Mouse (Mus musculus) thymus, postnatal 14 days (tissue): ENCODE data around the gene Slc25a22.
A peak's percentile ranks its signal among the peaks of the same experiment; 100 is the strongest.

Experiments
- DNase-seq: peaks from one replicate; pipeline ENCODE4 v3.0.0; 2021

The Slc25a22 gene

DNA sequence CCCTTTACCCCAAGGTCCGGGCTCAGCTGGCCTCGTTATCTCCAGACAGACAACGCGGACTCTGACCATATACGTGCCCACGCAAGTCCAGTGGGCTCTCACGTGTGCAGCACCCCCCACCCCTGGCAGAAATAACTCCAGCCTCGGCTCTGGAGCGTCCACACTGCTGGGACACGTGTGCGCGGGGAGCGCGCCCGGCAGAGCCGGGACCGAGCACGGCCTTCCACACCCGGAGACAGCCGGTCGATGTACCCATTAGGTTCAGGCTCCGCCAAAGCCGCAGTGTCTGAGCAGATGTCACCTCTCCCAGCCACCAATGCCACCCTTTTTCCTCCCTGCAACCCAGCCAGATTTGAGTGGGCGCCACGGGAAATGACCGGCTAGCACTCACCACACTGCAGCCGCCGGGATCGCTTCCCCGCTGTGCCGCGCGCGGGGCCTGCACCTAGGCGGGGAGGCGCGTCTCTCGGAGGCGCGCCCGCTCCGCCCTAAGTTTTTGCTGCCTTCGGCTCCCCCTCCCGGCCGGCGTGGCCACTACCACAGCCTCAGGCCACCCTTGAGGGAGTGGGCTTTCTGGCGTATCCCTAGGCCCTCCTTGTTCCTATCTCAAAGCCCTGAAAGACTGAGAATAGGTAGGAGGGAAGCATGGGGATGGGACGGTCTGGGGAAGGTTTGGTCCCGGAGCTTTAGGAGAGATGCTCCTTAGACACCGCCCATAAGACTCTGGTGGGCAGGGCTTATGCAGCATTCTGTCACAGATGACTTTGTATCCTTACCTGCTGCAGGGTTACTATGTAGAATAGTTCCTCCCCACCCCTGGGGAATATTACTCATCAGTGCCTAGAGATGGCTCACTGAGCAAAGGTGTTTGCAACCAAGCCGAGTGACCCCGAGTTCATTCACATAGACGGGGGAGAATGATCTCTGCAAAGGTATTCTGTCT, at the start of gene Slc25a22:
Gene Slc25a22 (minus strand): TSS at position 715 of the 943 bp plus-strand sequence.
- DNase-seq = peak; percentile 89

- DNase-seq = no peak
Observed at GRCm38 (mm10) chr7:141487141-141487540, 49.4 kb upstream of the Slc25a22 start.

- DNase-seq = no peak
Observed at GRCm38 (mm10) chr7:141486239-141486638, 48.5 kb upstream of the Slc25a22 start.

DNA sequence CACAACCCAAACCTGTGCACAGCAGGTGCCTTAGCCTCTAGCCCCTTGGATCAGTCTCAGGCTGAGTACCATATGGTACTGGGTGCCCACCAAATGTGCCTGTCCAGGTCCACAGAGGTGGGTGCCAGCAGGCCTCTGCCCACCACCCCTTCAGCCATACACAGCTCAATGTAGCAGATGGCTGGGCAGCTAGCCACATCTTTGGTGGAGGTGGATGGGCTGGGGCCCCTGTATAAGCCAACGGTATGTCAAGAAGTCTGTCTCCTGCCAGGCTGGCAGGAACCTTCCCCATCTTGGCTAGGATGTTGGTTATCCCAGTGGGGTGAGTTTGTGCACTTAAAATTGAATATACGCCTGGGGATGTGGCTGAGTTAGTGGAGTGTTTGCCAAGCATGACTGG, 47.9 kb upstream of the Slc25a22 start:
- DNase-seq = no peak

- no peak for DNase-seq
Observed at GRCm38 (mm10) chr7:141485186-141485585, 47.5 kb upstream of the Slc25a22 start.

DNA sequence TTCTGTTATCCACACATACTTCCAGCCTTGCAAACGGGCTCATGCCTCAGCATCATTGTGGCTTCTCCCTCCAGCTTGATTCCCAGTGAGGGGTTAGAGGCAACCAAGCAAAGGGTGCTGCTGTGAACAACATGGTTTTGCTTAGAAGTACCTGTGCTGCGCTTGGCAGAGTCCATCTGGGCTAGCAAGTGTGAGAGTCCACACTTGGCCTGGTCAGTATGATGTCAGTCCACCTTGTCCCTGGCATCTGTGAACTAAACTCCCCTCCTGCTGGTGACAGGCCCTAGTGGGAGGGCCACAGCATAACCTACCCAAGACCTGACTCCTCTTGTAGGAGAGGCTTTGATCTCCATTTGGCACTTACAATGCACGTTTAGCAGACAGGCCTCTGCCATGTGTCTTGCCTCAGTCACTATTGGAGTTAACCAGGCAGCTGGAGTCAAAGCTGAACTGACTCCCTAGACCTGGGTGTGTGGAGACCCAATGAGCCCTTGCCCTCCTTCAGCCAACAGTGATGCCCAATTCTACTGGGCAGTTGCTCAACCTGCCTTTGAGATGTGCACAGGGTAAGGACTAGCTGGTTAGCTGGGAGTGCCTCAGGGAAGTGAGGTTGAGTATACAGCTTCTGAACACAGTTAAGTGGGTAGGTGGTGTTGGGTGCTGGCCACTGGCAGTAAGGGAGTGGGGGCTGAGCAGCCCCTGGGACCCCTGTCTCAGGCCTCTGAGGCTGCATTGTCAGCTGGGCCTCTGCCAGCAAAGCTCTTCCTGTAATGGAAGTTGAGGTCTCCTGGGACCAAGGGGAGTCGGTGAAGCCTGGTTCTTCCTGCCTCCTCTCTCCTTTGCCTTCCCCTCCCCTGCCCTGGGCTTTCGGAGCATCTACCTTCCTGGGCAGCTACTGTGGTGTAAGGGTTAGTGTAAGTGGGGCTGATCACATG, 46.8 kb upstream of the Slc25a22 start:
- DNase-seq = no peak

DNA sequence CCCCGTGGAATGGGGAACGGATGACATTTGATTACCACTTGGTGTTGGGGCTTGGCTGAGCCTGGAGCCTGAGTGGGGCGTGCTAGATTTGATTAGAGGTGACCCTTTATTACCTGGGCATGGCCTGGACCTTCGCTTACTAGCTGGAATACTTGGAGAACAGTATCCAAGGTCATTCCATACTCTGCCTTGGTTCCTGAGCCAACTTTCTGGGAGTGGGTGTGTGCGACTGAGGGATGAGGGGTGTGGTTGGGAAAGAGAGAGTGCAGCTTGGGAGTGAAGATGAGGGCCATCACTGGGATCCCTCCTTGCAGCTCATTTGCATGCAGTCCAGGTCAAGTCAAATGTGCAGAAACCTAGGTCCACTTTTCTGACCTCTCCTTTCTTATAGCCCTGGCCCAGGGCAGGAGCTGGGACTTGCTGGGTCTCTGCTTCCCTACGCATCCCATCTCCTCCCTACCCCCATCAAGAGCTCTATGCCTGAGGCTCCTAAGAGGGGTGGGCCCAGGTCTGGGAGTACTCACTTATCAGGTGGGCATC, 45.5 kb upstream of the Slc25a22 start:
- no peak for DNase-seq

GRCm38 (mm10) chr7:141482531-141483024, 44.9 kb upstream of the Slc25a22 start:
- no peak for DNase-seq

DNA sequence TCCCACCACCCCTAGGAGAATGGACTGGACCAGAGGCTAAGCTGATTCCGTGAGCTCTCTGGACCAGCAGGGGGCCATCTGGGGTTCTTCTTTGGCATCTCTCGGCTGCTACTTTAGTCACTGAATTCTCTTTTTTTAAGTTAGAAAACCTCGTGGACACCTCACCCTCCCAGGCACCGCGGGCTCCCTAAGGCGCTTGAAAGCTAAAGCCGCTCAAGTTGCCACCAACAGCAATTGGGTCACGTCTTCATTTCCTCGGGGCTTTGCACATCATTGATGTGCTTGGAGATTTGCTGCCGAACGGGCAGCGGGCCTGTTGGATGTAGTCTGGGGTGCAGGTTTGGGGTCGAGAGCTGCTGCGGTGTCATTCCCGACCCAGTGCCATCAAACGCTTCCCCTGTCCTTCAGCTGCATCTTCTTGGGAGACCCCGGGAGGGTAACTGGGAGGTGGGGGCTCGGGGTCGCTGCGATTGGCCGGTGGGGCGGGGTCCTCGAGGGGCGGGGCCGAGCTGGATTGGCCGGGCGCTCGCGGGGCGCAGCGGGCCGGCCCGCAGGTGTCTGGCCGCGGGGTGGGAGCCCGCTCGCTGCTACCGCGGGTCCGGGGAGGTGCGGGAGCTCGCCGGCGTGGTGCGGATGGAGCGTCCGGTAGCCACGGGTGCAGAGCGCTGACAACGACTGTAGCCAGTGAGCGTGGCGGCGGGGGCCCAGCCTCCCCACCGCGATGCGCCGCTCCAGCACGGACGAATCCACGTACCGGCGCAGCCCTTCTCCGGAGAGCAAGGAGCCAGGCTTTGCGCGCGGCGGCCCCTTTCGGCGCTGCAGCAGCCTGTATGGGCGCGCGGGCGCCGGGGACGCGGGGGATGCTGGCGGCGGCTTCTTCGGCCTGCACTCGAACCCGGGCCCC, 44.1 kb upstream of the Slc25a22 start:
- peak; percentile 53 for DNase-seq

GRCm38 (mm10) chr7:141480842-141481497, 43.3 kb upstream of the Slc25a22 start:
- peak; percentile 76 for DNase-seq

DNA sequence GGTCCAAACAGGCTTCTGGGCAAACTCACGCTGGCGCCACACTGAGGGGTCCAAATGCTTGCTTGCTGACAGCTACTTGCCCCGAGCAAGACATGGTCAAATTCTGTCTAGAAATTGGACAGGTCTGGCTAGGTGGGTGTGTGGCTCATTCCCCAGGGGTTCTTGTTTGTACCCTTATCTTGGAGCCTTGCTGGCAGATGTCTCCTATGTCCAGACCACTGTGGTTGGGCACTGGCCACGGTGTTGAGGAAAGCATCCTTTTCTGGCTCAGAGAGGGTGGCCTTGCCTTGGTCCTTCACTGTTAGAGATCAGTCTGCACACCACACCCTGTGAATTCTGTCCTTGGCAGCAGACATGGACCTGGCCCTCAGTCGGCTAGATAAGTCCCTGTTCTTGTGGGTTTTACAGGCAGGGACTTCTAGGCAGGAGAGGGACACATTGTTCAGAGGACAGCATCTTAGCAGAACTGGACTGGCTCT, 40.6 kb upstream of the Slc25a22 start:
- no peak for DNase-seq

DNA sequence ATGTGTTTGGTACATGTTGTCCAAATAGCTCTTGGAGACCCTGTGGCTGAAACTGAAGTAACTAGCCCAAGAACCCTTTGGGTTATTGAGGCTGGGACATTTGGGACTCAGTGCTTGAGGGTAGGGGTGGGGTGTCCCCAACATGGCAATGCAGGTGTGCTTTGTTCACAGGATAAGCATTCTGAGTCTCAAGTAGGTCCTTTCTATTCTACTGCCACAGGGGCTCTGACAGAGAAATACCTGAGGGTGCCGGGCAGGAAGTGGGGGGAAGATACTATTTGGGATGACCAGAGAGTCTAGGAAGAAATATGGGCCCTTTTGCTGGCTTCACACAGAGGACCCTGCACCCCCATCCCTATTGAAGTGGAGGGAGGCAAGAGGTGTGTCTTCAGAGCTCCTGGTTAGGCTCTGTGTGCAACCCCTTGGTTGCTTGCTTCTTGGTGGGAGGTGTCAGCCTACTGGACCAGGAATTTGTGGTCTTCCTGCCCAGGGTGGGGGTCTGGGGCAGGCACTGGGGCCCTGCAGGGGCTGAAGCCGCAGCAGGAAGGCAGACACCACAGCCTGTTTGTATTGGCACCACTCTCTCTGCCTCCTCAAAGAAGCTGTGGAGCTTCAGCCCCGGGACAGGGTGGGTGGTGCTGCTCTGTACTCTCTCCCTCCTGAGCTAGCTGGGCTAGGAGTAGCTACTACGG, 40.0 kb upstream of the Slc25a22 start:
- peak; percentile 18 for DNase-seq

DNA sequence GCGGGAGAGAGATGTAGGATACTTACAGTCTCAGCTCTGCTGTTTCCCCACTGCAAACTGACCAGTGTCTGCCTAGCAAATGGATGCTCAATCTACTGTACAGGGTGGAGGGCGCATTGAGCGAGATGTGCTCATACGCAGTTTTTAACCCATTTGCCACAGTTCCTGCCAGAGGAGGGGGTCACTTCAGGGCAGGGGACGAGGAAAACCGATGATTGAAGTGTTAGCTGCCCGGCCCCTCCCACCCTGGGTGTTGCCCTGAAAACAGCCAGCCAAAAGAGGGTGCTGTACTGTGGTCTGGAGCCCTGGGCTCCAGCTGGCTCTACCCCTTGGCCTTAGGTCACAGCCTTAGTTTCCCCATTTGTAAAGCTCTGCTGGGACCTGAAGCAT, 39.3 kb upstream of the Slc25a22 start:
- DNase-seq = no peak

DNA sequence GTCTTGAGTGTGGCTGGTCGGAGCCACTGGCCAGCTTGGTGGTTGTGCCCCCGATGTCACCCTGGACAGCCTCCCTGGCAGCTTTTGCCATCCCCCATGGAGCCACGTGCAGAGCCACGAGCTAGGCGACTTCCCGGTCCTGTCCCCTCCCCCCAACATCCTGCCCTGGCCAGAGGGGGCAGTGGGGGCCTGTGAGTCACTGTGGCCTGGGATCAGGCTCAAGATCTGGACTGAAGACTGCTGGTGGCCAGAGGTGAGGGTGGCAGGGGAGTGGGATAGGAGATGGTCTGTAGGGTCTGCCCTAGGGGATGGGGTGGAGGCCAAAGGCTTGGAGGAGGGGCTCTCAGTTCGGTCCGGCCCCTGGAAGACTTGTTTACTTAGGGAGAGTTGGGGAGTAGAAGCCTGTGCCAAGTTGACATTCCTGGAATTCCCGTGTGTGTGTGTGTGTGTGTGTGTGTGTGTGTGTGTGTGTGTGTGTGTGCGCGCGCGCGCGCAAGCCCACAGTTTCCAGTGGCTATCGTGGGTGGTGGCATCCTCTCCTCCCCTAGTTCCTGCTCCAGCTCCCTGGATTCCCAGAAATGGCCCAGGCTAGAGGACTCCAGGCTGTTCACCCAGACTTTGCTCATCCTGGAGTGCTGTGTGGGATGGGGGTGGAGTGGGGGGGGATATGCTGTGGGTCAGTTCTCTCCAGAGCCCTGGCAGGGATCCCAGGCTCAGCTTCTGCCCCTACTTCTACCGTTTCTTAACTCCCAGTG, 38.7 kb upstream of the Slc25a22 start:
- peak; percentile 47 for DNase-seq

DNA sequence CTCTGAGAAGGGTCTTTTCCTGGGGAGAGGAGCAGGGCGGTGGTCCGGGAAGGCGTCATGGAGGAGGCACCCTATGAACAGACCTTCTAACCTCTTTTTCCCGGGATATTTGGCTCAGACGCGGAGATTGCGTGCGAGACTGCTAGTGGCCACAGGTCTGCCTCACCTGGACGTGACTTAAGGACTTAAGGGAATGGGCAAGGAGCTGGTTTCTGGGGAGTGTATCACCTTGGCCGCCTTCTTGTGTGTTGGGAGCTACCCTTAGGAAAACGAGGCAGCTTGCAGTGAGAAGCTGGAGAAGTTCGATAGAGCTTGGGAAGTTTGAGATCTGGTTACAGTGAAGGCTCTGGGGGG, 38.1 kb upstream of the Slc25a22 start:
- DNase-seq = no peak

- peak; percentile 89 for DNase-seq
Observed at GRCm38 (mm10) chr7:141475011-141475804, 37.5 kb upstream of the Slc25a22 start, which contains the start of the genes Polr2l and Tspan4. TSS of gene Polr2l (minus strand) at chr7:141475132. TSS of gene Tspan4 (plus strand) at chr7:141475240.

- no peak for DNase-seq
Observed at GRCm38 (mm10) chr7:141474160-141474559, 36.5 kb upstream of the Slc25a22 start.

GRCm38 (mm10) chr7:141472763-141473162, 35.1 kb upstream of the Slc25a22 start:
- DNase-seq = no peak

GRCm38 (mm10) chr7:141472226-141472625, 34.5 kb upstream of the Slc25a22 start:
- DNase-seq = no peak
